Mouse (Mus musculus) midbrain, embryonic 10.5 days (tissue): Measurements from ENCODE around the gene Rfx5. TPM values are rescaled to one million over a fixed set of nuclear protein-coding genes. Genes with fewer than 3 reads are reported as not detected.
A peak's percentile ranks its signal among the peaks of the same experiment; 100 is the strongest.
"Not testable (repeated sequence)": the region's sequence is repeated elsewhere in the genome, so short reads cannot be mapped to it uniquely, and the experiment has no call there.

ENCODE experiments used
- DNase-seq: peaks from one replicate; pipeline ENCODE4 v3.0.0-alpha.2; 2017; ENCODE audit warnings: low spot score
- H3K27ac ChIP-seq: fragments of 300-500 bp; sonication (generic); replicated peaks from 2 replicates; pipeline ENCODE4 v1.5.1; 2016; ENCODE audit warnings: mild to moderate bottlenecking
- H3K27me3 ChIP-seq: fragments of 300-500 bp; sonication (generic); 2 replicates; pipeline ENCODE4 v1.6.1; 2016; ENCODE audit warnings: low read depth, mild to moderate bottlenecking; ENCODE audit not compliant: poor library complexity, severe bottlenecking
- H3K36me3 ChIP-seq: fragments of 300-500 bp; sonication (generic); 2 replicates; pipeline ENCODE4 v1.6.1; 2016; ENCODE audit warnings: mild to moderate bottlenecking, moderate library complexity
- H3K4me1 ChIP-seq: fragments of 300-500 bp; sonication (generic); 2 replicates; pipeline ENCODE4 v1.6.1; 2016
- H3K4me3 ChIP-seq: fragments of 300-500 bp; sonication (generic); 2 replicates; pipeline ENCODE4 v1.5.1; 2016; ENCODE audit warnings: mild to moderate bottlenecking, moderate library complexity
- H3K9me3 ChIP-seq: fragments of 300-500 bp; sonication (generic); replicated peaks from 2 replicates; pipeline ENCODE4 v1.6.1; 2016; ENCODE audit warnings: mild to moderate bottlenecking
- WGBS: fragments of 180-500 bp; shearing (Covaris S2); methylation state at CpG from one replicate; pipeline ENCODE4 v1.1.7; 2016; 5-methylcytosine and 5-hydroxymethylcytosine counted together
- polyA plus RNA-seq: library from polyadenylated mRNA; unstranded; fragments of >200 nt; fragmentation: Nextera tagmentation; extraction: Ambion mirVana; gene quantifications from 2 replicates; pipeline ENCODE4 v1.2.1, GENCODE M21; 2016

Gene Rfx5
- polyA plus RNA-seq, result 4.9 and 5.1 TPM in 2 replicates

- under 1% methylated on average over 50 of the region's 50 CpGs for WGBS
- peak within 1 kb of the TSS; percentile 98 for H3K27ac ChIP-seq
- H3K27me3 ChIP-seq, result 0 out of 2 replicates have a peak, but pooled peaks cover 7% of the 10 kb centered on the region
- DNase-seq, result peak; percentile 89
- peak within 1 kb of the TSS; percentile 83 for H3K4me3 ChIP-seq
- peaks cover 21% of the 10 kb centered on the region for H3K4me1 ChIP-seq
- H3K9me3 ChIP-seq, result no peaks in the 10 kb centered on the region
- peaks cover 39% of the 10 kb centered on the region for H3K36me3 ChIP-seq
Observed at GRCm38 (mm10) chr3:94953764-94954616, at the start of gene Rfx5. TSS of gene Rfx5 (plus strand) at chr3:94954075.

GRCm38 (mm10) chr3:94904759-94905158 is 49.1 kb upstream of the Rfx5 start:
- not testable (repeated sequence) for H3K4me3 ChIP-seq, H3K36me3 ChIP-seq, H3K27ac ChIP-seq, H3K4me1 ChIP-seq, DNase-seq, H3K9me3 ChIP-seq, H3K27me3 ChIP-seq
- 65% methylated on average over 3 of the region's 3 CpGs for WGBS

GRCm38 (mm10) chr3:94906482-94906881 is 47.4 kb upstream of the Rfx5 start:
- H3K4me1 ChIP-seq, result no peaks in the 10 kb centered on the region
- no peaks in the 10 kb centered on the region for H3K36me3 ChIP-seq
- no peak for DNase-seq
- no peaks in the 10 kb centered on the region for H3K9me3 ChIP-seq
- H3K27me3 ChIP-seq, result no peaks in the 10 kb centered on the region
- no peak overlapping the region for H3K4me3 ChIP-seq
- WGBS, result 63% methylated on average over 1 of the region's 1 CpGs
- H3K27ac ChIP-seq, result no peak overlapping the region

GRCm38 (mm10) chr3:94911050-94911693 is 42.7 kb upstream of the Rfx5 start:
- Histone ChIP-seq H3K36me3 (no peaks in the 10 kb centered on the region), H3K4me1 (no peaks in the 10 kb centered on the region), H3K27ac (no peak overlapping the region), H3K4me3 (no peak overlapping the region), H3K9me3 (no peaks in the 10 kb centered on the region), H3K27me3 (no peaks in the 10 kb centered on the region)
- no peak for DNase-seq
- 77% methylated on average over 2 of the region's 2 CpGs for WGBS

- Histone ChIP-seq H3K4me1 (peaks cover 11% of the 10 kb centered on the region), H3K27me3 (no peaks in the 10 kb centered on the region), H3K9me3 (no peaks in the 10 kb centered on the region), H3K4me3 (no peak overlapping the region), H3K36me3 (no peaks in the 10 kb centered on the region), H3K27ac (no peak overlapping the region)
- 84% methylated on average over 5 of the region's 5 CpGs for WGBS
- no peak for DNase-seq
Observed at GRCm38 (mm10) chr3:94913801-94914200, 40.1 kb upstream of the Rfx5 start.

GRCm38 (mm10) chr3:94915903-94916741 is 37.8 kb upstream of the Rfx5 start:
- Histone ChIP-seq H3K27ac (no peak overlapping the region), H3K9me3 (no peaks in the 10 kb centered on the region), H3K27me3 (no peaks in the 10 kb centered on the region), H3K4me1 (peaks cover 11% of the 10 kb centered on the region), H3K36me3 (no peaks in the 10 kb centered on the region), H3K4me3 (no peak overlapping the region)
- WGBS, result 89% methylated on average over 7 of the region's 7 CpGs
- DNase-seq, result no peak

GRCm38 (mm10) chr3:94917816-94918361 is 36.0 kb upstream of the Rfx5 start:
- WGBS, result 44% methylated on average over 14 of the region's 14 CpGs
- no peaks in the 10 kb centered on the region for H3K9me3 ChIP-seq
- peak; percentile 28 for DNase-seq
- H3K27ac ChIP-seq, result peak overlapping the region; percentile 34
- no peaks in the 10 kb centered on the region for H3K36me3 ChIP-seq
- no peaks in the 10 kb centered on the region for H3K27me3 ChIP-seq
- peaks cover 11% of the 10 kb centered on the region for H3K4me1 ChIP-seq
- no peak overlapping the region for H3K4me3 ChIP-seq

- Histone ChIP-seq H3K4me3 (no peak overlapping the region), H3K9me3 (no peaks in the 10 kb centered on the region), H3K27ac (no peak overlapping the region), H3K27me3 (no peaks in the 10 kb centered on the region), H3K36me3 (no peaks in the 10 kb centered on the region), H3K4me1 (peaks cover 11% of the 10 kb centered on the region)
- DNase-seq, result no peak
- WGBS, result 79% methylated on average over 4 of the region's 4 CpGs
Observed at GRCm38 (mm10) chr3:94918845-94919244, 35.0 kb upstream of the Rfx5 start.

GRCm38 (mm10) chr3:94921104-94921503 is 32.8 kb upstream of the Rfx5 start:
- WGBS, result 56% methylated on average over 3 of the region's 3 CpGs
- no peaks in the 10 kb centered on the region for H3K27me3 ChIP-seq
- H3K36me3 ChIP-seq, result no peaks in the 10 kb centered on the region
- H3K4me1 ChIP-seq, result peaks cover 11% of the 10 kb centered on the region
- DNase-seq, result no peak
- no peaks in the 10 kb centered on the region for H3K9me3 ChIP-seq
- H3K27ac ChIP-seq, result no peak overlapping the region
- no peak overlapping the region for H3K4me3 ChIP-seq

- WGBS, result 70% methylated on average over 3 of the region's 3 CpGs
- H3K4me3 ChIP-seq, result no peak overlapping the region
- H3K36me3 ChIP-seq, result no peaks in the 10 kb centered on the region
- H3K27ac ChIP-seq, result no peak overlapping the region
- no peaks in the 10 kb centered on the region for H3K27me3 ChIP-seq
- H3K4me1 ChIP-seq, result peaks cover 10% of the 10 kb centered on the region
- no peaks in the 10 kb centered on the region for H3K9me3 ChIP-seq
- DNase-seq, result no peak
Observed at GRCm38 (mm10) chr3:94922333-94922732, 31.5 kb upstream of the Rfx5 start.

- 83% methylated on average over 8 of the region's 8 CpGs for WGBS
- Histone ChIP-seq H3K4me1 (no peaks in the 10 kb centered on the region), H3K9me3 (no peaks in the 10 kb centered on the region), H3K4me3 (no peak overlapping the region), H3K36me3 (no peaks in the 10 kb centered on the region), H3K27ac (no peak overlapping the region), H3K27me3 (no peaks in the 10 kb centered on the region)
- no peak for DNase-seq
Observed at GRCm38 (mm10) chr3:94924688-94925087, 29.2 kb upstream of the Rfx5 start.

- not testable (repeated sequence) for DNase-seq, H3K27ac ChIP-seq, H3K36me3 ChIP-seq, H3K27me3 ChIP-seq, H3K4me3 ChIP-seq, H3K9me3 ChIP-seq, H3K4me1 ChIP-seq
- 49% methylated on average over 4 of the region's 4 CpGs for WGBS
Observed at GRCm38 (mm10) chr3:94926301-94926736, 27.6 kb upstream of the Rfx5 start.
